12 mouse cellular contexts compared by ENCODE assay signal in the genomic region with DNA sequence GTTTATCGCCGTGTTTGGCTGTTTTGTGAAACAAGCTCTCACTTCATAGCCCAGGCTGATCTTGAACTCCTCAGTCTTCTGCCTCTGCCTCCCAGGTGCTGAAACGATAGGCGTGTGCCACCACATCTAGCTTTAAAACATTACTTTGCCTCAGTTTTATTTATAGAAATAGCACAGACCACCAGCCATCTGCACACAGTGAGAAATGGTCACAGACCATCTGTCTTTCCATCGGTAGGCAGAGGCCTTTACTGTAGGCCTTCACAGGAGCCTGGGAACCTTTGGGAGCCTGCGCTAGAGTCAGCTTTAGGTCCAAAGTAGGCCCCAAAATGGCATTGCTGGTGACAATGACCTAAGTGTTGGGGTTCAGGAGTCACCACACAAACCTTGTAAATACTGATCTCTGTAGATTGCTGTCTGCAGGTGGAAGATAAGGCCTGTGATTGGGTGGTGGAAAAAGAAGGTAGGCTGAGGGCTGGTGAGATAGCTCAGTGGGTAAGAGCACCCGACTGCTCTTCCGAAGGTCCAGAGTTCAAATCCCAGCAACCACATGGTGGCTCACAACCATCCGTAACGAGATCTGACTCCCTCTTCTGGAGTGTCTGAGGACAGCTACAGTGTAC.
DNase-seq lines count a peak whose midpoint lies in the region.
"Had no signal": no experiment of that assay in that cellular context is flagged by ENCODE, and none has a peak within 500 bp of the region (broad histone marks: within the 10 kb centered on the region; RNA-seq: fewer than 3 reads in every experiment).

No protein-coding gene starts in this region.

- DNase-seq in cerebellum, adult 9-10 months: peak; percentile 63
- no peak for DNase-seq in cerebellum, adult 11-12 months
- DNase-seq in heart, adult 11 months: peak; percentile 66
- DNase-seq in heart, adult 9 months (ENCODE audit: low spot score in 2 of 2): no peak
- peak; percentile 80 for DNase-seq in brain, adult 2 months (ENCODE audit: low read depth, low spot score)
- no peak for DNase-seq in urinary bladder, postnatal 14 days (ENCODE audit: low spot score)
- DNase-seq: adrenal gland, adult 8-10 months; adrenal gland, postnatal 36 days; embryo, embryonic 11 days; gastrocnemius, postnatal 10 days; heart, adult 2 months; kidney, adult 2 months had no signal

Comparison
In these comparisons a context has a peak if more than half of its experiments do, and no peak if none do; other contexts are left out.
1. DNase-seq: peak in cerebellum, adult 9-10 months (single experiment), heart, adult 11 months (single experiment) and brain, adult 2 months (single experiment); none in cerebellum, adult 11-12 months (single experiment), heart, adult 9 months (0 of 2) and urinary bladder, postnatal 14 days (single experiment).